Mouse (Mus musculus): ENCODE measurements around the gene Dcaf1.

- TF ChIP-seq CTCF (IDR thresholded peaks at IDR 0.05) = no peak
- TF ChIP-seq EP300 (IDR thresholded peaks at IDR 0.05) = no peak
Observed at GRCm38 (mm10) chr9:106890496-106891240, 69.0 kb downstream of the Dcaf1 start.
